Mouse (Mus musculus): ENCODE measurements around the gene Tmem186. TPM values are rescaled to one million over a fixed set of nuclear protein-coding genes. Genes with fewer than 3 reads are reported as not detected.

Gene Tmem186
- total RNA-seq, 4 experiments from 2014 or later = 18.9 to 23.3 (median 20.1) TPM

GRCm38 (mm10) chr16:8667261-8667660 is 29.7 kb upstream of the Tmem186 start:
- no peak for DNase-seq (ENCODE audit: low spot score)

GRCm38 (mm10) chr16:8666452-8666851 is 28.9 kb upstream of the Tmem186 start:
- peak; percentile 80 for DNase-seq (ENCODE audit: low spot score)

- no peak for DNase-seq (ENCODE audit: low spot score)
These were observed 27.9 kb upstream of the Tmem186 start for GRCm38 (mm10) chr16:8665367-8665766.

- no peak for DNase-seq (ENCODE audit: low spot score)
These were observed 26.4 kb upstream of the Tmem186 start for GRCm38 (mm10) chr16:8663606-8664539.

- DNase-seq (ENCODE audit: low spot score) = no peak
These were observed 25.5 kb upstream of the Tmem186 start for GRCm38 (mm10) chr16:8663022-8663421.

- DNase-seq (ENCODE audit: low spot score) = no peak
These were observed 21.3 kb upstream of the Tmem186 start for GRCm38 (mm10) chr16:8658764-8659163.

GRCm38 (mm10) chr16:8658349-8658748 is 20.8 kb upstream of the Tmem186 start:
- DNase-seq (ENCODE audit: low spot score) = no peak

- no peak for DNase-seq (ENCODE audit: low spot score)
These were observed 18.7 kb upstream of the Tmem186 start for GRCm38 (mm10) chr16:8656256-8656655.

- no peak for DNase-seq (ENCODE audit: low spot score)
These were observed 18.1 kb upstream of the Tmem186 start for GRCm38 (mm10) chr16:8655599-8655998.

- no peak for DNase-seq (ENCODE audit: low spot score)
These were observed 17.6 kb upstream of the Tmem186 start for GRCm38 (mm10) chr16:8655108-8655507.

- no peak for DNase-seq (ENCODE audit: low spot score)
These were observed 12.5 kb upstream of the Tmem186 start for GRCm38 (mm10) chr16:8650007-8650406.

- no peak for DNase-seq (ENCODE audit: low spot score)
These were observed 8.0 kb upstream of the Tmem186 start for GRCm38 (mm10) chr16:8645546-8645945.

- no peak for DNase-seq (ENCODE audit: low spot score)
These were observed 6.3 kb upstream of the Tmem186 start for GRCm38 (mm10) chr16:8643855-8644254.

GRCm38 (mm10) chr16:8639466-8640191 is 2.1 kb upstream of the Tmem186 start:
- DNase-seq (ENCODE audit: low spot score) = no peak

GRCm38 (mm10) chr16:8638131-8638530 is 619 bp upstream of the Tmem186 start:
- DNase-seq (ENCODE audit: low spot score) = no peak

- no peak for DNase-seq (ENCODE audit: low spot score)
These were observed 670 bp downstream of the Tmem186 start for GRCm38 (mm10) chr16:8636867-8637216.

- no peak for DNase-seq (ENCODE audit: low spot score)
These were observed 6.1 kb downstream of the Tmem186 start for GRCm38 (mm10) chr16:8631428-8631827.

- DNase-seq (ENCODE audit: low spot score) = no peak
These were observed 7.1 kb downstream of the Tmem186 start for GRCm38 (mm10) chr16:8630419-8630818.

- DNase-seq (ENCODE audit: low spot score) = no peak
These were observed 17.0 kb downstream of the Tmem186 start for GRCm38 (mm10) chr16:8620315-8621115.

- DNase-seq (ENCODE audit: low spot score) = no peak
These were observed 17.7 kb downstream of the Tmem186 start for GRCm38 (mm10) chr16:8619659-8620314.

- no peak for DNase-seq (ENCODE audit: low spot score)
These were observed 24.1 kb downstream of the Tmem186 start for GRCm38 (mm10) chr16:8613447-8613846.
